Mouse (Mus musculus) megakaryocyte, embryonic 14.5 days (primary cell): ENCODE data around the gene Serhl.

Source experiments
- FLI1 ChIP-seq: IDR thresholded peaks from 2 replicates; pipeline ENCODE4 v1.6.1; 2012; ENCODE audit warnings: low read length, inconsistent platforms, mixed read lengths
- GATA1 ChIP-seq: IDR thresholded peaks from 3 replicates; pipeline ENCODE4 v1.6.1; 2012; ENCODE audit warnings: mixed read lengths, low read length, inconsistent platforms, borderline replicate concordance

- TF ChIP-seq GATA1 (no peak), FLI1 (no peak)
These were observed 30.1 kb upstream of the Serhl start for GRCm38 (mm10) chr15:83059233-83059660.
